Mouse (Mus musculus): ENCODE data around the gene Cfap97d1. TPM values are rescaled to one million over a fixed set of nuclear protein-coding genes. Genes with fewer than 3 reads are reported as not detected.
A peak's percentile ranks its signal among the peaks of the same experiment; 100 is the strongest.

Cfap97d1 gene
- polyA plus RNA-seq, 1 experiment from 2014 or later: not detected

DNA sequence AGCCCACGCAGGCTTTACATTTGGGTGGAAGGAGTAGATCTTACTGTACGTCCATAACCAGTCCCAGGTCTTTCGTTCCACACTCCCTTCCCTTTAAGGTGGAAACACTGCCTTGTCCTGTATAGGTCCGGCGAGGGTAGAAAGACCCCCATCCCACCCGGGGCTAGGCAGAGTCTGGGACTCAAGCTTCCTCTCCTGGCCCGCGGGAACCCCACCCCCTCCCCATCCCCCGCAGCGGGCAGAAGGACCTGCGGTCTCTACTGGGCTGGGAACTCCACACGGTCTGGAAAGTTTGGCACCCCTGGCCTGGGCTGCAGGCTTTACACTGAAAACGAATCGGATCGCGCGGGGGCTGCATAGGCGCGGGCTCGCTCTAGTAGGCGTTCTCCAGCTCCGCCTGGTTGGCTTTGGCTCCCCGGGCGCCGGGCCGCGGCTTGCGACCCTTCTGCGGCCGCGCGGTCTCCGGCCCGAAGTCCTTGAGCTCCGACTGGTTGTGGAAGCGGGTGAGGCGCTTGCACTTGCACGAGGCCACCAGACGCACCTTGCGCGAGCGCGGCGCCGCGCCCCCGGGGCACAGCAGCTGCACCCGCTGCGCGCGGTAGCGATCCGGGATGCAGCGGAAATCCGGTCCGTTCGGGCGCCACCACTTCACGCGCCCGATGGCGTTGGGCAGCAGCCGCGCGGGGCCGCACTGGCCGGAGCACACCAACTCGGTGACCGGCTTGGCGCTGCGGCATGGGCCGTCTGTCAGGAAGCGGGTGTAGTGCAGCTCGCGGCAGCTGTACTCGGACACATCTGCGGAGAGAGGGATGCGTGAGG lies 20.4 kb upstream of the Cfap97d1 start:
- H3K27ac ChIP-seq: no peak overlapping the region
- H3K9ac ChIP-seq: peak overlapping the region; percentile 12; the same call in 1 of the 2 replicates
- no peaks in the 10 kb centered on the region for H3K36me3 ChIP-seq
- H3K4me3 ChIP-seq: peak overlapping the region; percentile 47
- under 1% methylated on average over 78 of the region's 78 CpGs for WGBS (ENCODE audit: insufficient replicate concordance)
- peaks cover 9% of the 10 kb centered on the region for H3K4me1 ChIP-seq
- ATAC-seq: no peak
- H3K4me2 ChIP-seq: peak overlapping the region; percentile 67
- peaks cover 98% of the 10 kb centered on the region for H3K27me3 ChIP-seq (replicated peaks)
- H3K9me3 ChIP-seq (replicated peaks): no peaks in the 10 kb centered on the region

- Histone ChIP-seq H3K4me3 (no peak overlapping the region), H3K27me3 (replicated peaks) (peaks cover 91% of the 10 kb centered on the region), H3K36me3 (no peaks in the 10 kb centered on the region), H3K9me3 (replicated peaks) (no peaks in the 10 kb centered on the region), H3K27ac (no peak overlapping the region), H3K4me1 (peaks cover 9% of the 10 kb centered on the region), H3K9ac (no peak overlapping the region), H3K4me2 (no peak overlapping the region)
- 7% methylated on average over 8 of the region's 8 CpGs for WGBS (ENCODE audit: insufficient replicate concordance)
- ATAC-seq: no peak
Observed at GRCm38 (mm10) chr11:101964647-101965046, 19.4 kb upstream of the Cfap97d1 start.

DNA sequence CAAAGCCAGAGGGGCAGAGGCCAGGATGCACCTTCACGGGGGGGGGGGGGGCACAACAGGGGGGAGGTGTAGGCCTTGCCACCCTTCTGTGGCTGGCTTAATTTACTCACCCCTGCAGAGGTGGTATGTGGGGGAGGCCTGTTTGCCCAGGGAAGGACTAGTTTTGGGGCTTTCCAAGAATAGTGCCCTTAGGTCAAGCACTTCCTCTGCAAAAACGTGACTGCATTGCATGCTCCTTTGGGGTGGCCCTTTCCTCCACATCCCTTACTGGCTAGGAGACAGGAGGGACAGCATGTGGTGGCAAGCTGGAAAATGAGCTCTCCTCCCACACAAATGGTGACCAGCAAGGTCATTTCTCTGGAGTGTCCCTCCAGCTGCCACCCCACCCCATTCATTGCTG lies 18.5 kb upstream of the Cfap97d1 start:
- no peak overlapping the region for H3K4me3 ChIP-seq
- no peak overlapping the region for H3K27ac ChIP-seq
- 14% methylated on average over 2 of the region's 2 CpGs for WGBS (ENCODE audit: insufficient replicate concordance)
- H3K9ac ChIP-seq: no peak overlapping the region
- H3K4me1 ChIP-seq: peaks cover 9% of the 10 kb centered on the region
- peaks cover 82% of the 10 kb centered on the region for H3K27me3 ChIP-seq (replicated peaks)
- H3K36me3 ChIP-seq: no peaks in the 10 kb centered on the region
- no peak overlapping the region for H3K4me2 ChIP-seq
- H3K9me3 ChIP-seq (replicated peaks): no peaks in the 10 kb centered on the region
- no peak for ATAC-seq

DNA sequence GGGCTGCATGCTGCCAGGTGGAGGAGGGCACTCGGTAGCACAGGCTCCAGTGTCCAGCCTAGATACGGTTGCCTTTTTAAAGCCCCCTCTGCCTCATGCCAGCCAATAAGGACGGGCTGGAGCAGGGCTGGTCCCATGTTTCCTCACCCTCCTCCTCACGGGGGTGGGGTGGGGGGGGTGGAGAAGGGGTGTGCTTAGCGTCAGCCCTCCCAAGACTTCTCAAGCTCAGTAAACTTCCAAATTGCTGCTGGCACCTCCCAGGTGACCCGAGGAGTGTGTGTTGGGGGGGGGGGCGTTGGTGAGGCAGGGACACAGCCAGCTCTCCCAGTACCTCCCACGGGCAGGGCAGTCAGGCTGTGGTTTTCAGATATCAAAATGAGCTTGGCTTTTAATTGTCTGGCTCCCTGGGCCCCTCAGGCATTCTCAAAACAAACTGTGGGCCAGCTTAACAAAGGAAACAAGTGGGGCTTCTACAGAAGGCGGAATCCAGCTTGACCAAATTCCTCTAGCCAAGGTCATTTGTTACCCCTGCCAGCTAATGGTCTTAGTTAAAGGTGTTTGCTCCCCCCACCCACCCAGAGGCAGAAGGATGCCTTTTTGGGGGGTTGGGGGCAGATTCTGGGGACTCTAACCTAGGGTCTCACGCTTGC lies 17.0 kb upstream of the Cfap97d1 start, which contains the start of gene Sost:
Sost (minus strand) TSS at position 51 of the 650 bp plus-strand sequence.
- H3K4me2 ChIP-seq: no peak within 1 kb of the TSS
- H3K27ac ChIP-seq: no peak within 1 kb of the TSS
- no peak for ATAC-seq
- H3K9ac ChIP-seq: no peak within 1 kb of the TSS
- peaks cover 9% of the 10 kb centered on the region for H3K4me1 ChIP-seq
- no peaks in the 10 kb centered on the region for H3K9me3 ChIP-seq (replicated peaks)
- WGBS (ENCODE audit: insufficient replicate concordance): 23% methylated on average over 9 of the region's 10 CpGs
- H3K27me3 ChIP-seq (replicated peaks): peaks cover 67% of the 10 kb centered on the region
- H3K4me3 ChIP-seq: no peak within 1 kb of the TSS
- no peaks in the 10 kb centered on the region for H3K36me3 ChIP-seq

- Histone ChIP-seq H3K4me3 (no peak overlapping the region), H3K9me3 (replicated peaks) (no peaks in the 10 kb centered on the region), H3K27me3 (replicated peaks) (peaks cover 55% of the 10 kb centered on the region), H3K36me3 (no peaks in the 10 kb centered on the region), H3K4me2 (no peak overlapping the region), H3K9ac (no peak overlapping the region), H3K27ac (no peak overlapping the region), H3K4me1 (peaks cover 9% of the 10 kb centered on the region)
- no peak; the same call in 1 of the 2 replicates for ATAC-seq
- 16% methylated on average over 7 of the region's 7 CpGs for WGBS (ENCODE audit: insufficient replicate concordance)
Observed at GRCm38 (mm10) chr11:101968311-101968710, 15.8 kb upstream of the Cfap97d1 start.

- Histone ChIP-seq H3K4me1 (peaks cover 5% of the 10 kb centered on the region; the same call in 1 of the 2 replicates), H3K36me3 (no peaks in the 10 kb centered on the region), H3K4me2 (no peak overlapping the region), H3K9me3 (replicated peaks) (no peaks in the 10 kb centered on the region), H3K27me3 (replicated peaks) (peaks cover 50% of the 10 kb centered on the region), H3K4me3 (no peak overlapping the region), H3K27ac (no peak overlapping the region), H3K9ac (no peak overlapping the region)
- no peak; the same call in 1 of the 2 replicates for ATAC-seq
- 1% methylated on average over 5 of the region's 5 CpGs for WGBS (ENCODE audit: insufficient replicate concordance)
Observed at GRCm38 (mm10) chr11:101968791-101969190, 15.3 kb upstream of the Cfap97d1 start.

DNA sequence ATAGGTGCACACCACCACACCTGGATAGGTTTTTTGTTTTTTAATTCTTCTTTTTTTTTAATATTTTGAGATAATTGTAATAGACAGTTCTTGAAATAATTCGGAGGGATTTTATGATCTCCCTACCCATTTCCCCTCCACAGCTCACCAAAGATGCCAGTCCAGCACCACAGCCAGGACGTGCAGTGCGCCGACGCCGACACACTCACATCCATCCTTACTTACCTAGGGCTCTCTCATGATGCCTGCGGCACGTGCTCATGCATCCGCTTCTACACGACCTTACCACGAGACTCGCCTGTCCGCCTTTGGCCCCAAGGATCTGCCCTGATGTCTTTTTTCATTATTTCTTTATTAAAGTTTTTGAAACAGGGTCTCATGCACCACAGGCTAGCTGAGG lies 14.2 kb upstream of the Cfap97d1 start:
- ATAC-seq: no peak
- WGBS (ENCODE audit: insufficient replicate concordance): 72% methylated on average over 13 of the region's 13 CpGs
- no peak overlapping the region for H3K9ac ChIP-seq

GRCm38 (mm10) chr11:101971410-101971809 lies 12.7 kb upstream of the Cfap97d1 start:
- WGBS (ENCODE audit: insufficient replicate concordance): 23% methylated on average over 3 of the region's 3 CpGs
- Histone ChIP-seq H3K36me3 (no peaks in the 10 kb centered on the region), H3K9ac (no peak overlapping the region), H3K4me1 (no peaks in the 10 kb centered on the region), H3K4me2 (no peak overlapping the region), H3K27ac (no peak overlapping the region), H3K4me3 (no peak overlapping the region), H3K9me3 (replicated peaks) (no peaks in the 10 kb centered on the region), H3K27me3 (replicated peaks) (peaks cover 24% of the 10 kb centered on the region)
- ATAC-seq: no peak

More for the DNA sequence above, 14.2 kb upstream of the Cfap97d1 start:
- no peak overlapping the region for H3K4me3 ChIP-seq
- no peak overlapping the region for H3K4me2 ChIP-seq
- no peaks in the 10 kb centered on the region for H3K4me1 ChIP-seq
- peaks cover 39% of the 10 kb centered on the region for H3K27me3 ChIP-seq (replicated peaks)
- H3K27ac ChIP-seq: no peak overlapping the region
- H3K36me3 ChIP-seq: no peaks in the 10 kb centered on the region
- H3K9me3 ChIP-seq (replicated peaks): no peaks in the 10 kb centered on the region

DNA sequence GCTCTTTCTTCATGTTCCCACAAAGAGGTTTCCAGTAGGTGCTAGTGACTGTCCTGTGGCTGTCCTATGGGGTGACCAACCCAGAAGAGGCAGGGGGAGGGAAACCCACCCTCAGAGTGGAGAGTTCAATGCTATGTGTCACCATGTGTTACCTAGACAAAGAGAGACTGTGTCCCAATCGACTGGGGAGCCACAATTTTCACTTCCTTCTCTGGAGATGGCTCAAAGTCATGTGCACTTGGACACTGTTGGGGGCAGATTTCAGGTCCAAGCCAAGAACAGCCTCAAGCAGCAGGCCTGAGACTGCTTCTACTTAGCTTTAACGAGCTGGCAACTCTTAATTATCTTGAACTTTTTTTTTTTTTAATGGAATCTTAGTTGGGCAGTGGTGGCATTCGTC lies 12.0 kb upstream of the Cfap97d1 start:
- H3K27ac ChIP-seq: no peak overlapping the region
- 51% methylated on average over 3 of the region's 3 CpGs for WGBS (ENCODE audit: insufficient replicate concordance)

DNA sequence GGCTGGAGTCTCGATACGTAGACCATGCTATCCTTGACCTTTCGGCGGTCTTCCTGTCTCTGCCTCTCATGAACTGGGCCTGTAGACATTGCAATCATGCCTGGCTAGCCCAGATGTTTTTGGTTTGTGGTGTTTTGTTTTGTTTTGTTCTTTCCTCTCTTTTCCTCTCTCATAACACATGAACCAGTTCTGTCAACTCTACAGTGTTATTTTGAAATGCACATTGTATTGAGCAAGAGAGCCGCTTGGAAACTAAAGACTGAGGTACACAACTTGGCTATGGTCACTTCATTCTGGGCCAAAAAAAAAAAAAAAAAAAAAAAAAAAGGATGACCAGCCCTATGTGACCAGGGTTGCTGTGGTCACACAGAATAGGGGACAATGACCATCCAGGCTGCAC lies 11.4 kb upstream of the Cfap97d1 start:
- H3K9ac ChIP-seq: no peak overlapping the region
- WGBS (ENCODE audit: insufficient replicate concordance): 81% methylated on average over 5 of the region's 5 CpGs
- no peak overlapping the region for H3K4me3 ChIP-seq
- H3K9me3 ChIP-seq (replicated peaks): no peaks in the 10 kb centered on the region
- H3K27ac ChIP-seq: no peak overlapping the region
- H3K4me1 ChIP-seq: no peaks in the 10 kb centered on the region
- no peak overlapping the region for H3K4me2 ChIP-seq
- no peaks in the 10 kb centered on the region for H3K36me3 ChIP-seq
- no peak for ATAC-seq
- H3K27me3 ChIP-seq (replicated peaks): peaks cover 11% of the 10 kb centered on the region

More for the DNA sequence above, 12.0 kb upstream of the Cfap97d1 start:
- Histone ChIP-seq H3K9ac (no peak overlapping the region), H3K4me2 (no peak overlapping the region), H3K9me3 (replicated peaks) (no peaks in the 10 kb centered on the region), H3K4me3 (no peak overlapping the region), H3K27me3 (replicated peaks) (peaks cover 17% of the 10 kb centered on the region), H3K4me1 (no peaks in the 10 kb centered on the region), H3K36me3 (no peaks in the 10 kb centered on the region)
- no peak for ATAC-seq

- Histone ChIP-seq H3K9me3 (replicated peaks) (no peaks in the 10 kb centered on the region), H3K27ac (no peak overlapping the region), H3K4me2 (no peak overlapping the region), H3K4me1 (no peaks in the 10 kb centered on the region), H3K36me3 (no peaks in the 10 kb centered on the region), H3K4me3 (no peak overlapping the region), H3K9ac (no peak overlapping the region), H3K27me3 (replicated peaks) (peaks cover 3% of the 10 kb centered on the region; the same call in 1 of the 2 replicates)
- WGBS (ENCODE audit: insufficient replicate concordance): 74% methylated on average over 9 of the region's 9 CpGs
- no peak for ATAC-seq
Observed at GRCm38 (mm10) chr11:101973496-101973895, 10.6 kb upstream of the Cfap97d1 start.

DNA sequence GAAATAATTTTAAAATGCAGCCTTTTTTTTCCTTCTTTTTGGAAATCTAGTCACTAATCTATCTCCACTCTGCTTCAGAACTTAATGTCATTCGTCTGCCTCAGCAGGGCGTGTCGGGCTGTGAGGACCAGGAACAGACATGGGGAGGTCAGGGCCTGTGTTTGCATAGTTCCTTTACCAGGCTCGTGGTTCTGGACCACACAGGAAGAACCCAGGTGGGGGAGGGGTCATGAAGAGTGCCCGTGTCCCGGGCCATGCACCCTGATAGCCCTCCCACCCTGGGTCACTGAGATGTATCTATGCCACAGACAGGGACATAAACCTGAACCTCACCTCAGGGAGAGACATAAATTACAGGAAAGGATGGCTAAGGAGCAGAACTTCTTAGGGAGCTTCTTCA lies 9.9 kb upstream of the Cfap97d1 start:
- no peaks in the 10 kb centered on the region for H3K9me3 ChIP-seq (replicated peaks)

More for the DNA sequence above, 9.9 kb upstream of the Cfap97d1 start:
- Histone ChIP-seq H3K27me3 (replicated peaks) (no peaks in the 10 kb centered on the region), H3K4me1 (no peaks in the 10 kb centered on the region), H3K27ac (no peak overlapping the region), H3K4me3 (no peak overlapping the region), H3K4me2 (no peak overlapping the region), H3K36me3 (no peaks in the 10 kb centered on the region), H3K9ac (no peak overlapping the region)
- no peak for ATAC-seq
- 53% methylated on average over 6 of the region's 6 CpGs for WGBS (ENCODE audit: insufficient replicate concordance)
